Mouse (Mus musculus): Measurements from ENCODE around the gene Gm9844. TPM values are rescaled to one million over a fixed set of nuclear protein-coding genes. Genes with fewer than 3 reads are reported as not detected.
"Not testable (repeated sequence)": the region's sequence is repeated elsewhere in the genome, so short reads cannot be mapped to it uniquely, and the experiment has no call there.

Gene Gm9844
- polyA plus RNA-seq, 1 experiment from 2014 or later: 12.6 TPM

DNA sequence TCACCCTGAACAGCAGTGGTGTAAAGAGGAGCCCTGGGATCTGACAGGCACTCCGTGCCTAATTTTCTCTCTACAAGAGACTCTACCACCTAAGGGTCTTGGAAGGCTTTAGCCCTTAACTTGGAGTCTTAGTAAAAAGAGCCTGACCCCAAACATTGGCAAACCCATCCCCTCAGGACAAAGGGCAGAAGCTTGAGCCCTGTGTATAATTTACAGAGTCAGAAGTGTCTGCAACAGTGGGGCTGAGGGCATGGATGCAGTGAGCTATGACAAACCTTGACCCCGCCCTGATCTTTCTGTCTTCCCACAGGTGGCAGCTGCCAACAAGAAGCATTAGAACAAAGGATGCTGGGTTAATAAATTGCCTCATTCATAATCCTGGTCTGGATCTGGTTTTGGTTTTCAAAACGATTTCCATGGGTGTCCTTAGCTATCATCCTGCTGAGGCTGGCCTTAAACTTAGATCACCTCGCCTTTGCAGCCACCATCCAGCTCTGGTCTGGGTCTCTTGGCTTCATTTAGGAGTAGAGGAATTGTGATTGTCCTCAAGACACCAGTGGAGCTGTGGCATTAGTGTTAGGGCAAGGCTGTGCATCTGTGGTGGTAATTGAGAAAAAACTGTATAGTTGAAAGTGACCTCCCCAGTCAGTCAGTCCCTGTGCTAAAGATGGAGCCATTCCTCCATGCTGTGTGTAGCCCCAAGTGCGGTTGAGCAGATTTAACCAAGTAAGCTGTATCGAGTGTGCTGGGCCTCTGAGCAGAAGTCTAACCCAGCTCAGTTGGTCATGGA lies 27.6 kb downstream of the Gm9844 start:
- Histone ChIP-seq H3K9me3 (replicated peaks) (no peaks in the 10 kb centered on the region), H3K36me3 (peaks cover 61% of the 10 kb centered on the region), H3K27ac (ENCODE audit: poor library complexity, severe bottlenecking) (0 out of 2 replicates have a peak overlapping the region, but pooled peaks have one; percentile 20), H3K4me1 (replicated peaks) (peaks cover 27% of the 10 kb centered on the region), H3K4me2 (no peak overlapping the region), H3K27me3 (replicated peaks) (no peaks in the 10 kb centered on the region), H3K4me3 (no peak overlapping the region), H3K9ac (no peak overlapping the region)
- 84% methylated on average over 6 of the region's 6 CpGs for WGBS
- 0 out of 2 replicates have a peak, but pooled peaks have one; percentile 1 for ATAC-seq (ENCODE audit: insufficient number of reproducible peaks, low FRiP score)

DNA sequence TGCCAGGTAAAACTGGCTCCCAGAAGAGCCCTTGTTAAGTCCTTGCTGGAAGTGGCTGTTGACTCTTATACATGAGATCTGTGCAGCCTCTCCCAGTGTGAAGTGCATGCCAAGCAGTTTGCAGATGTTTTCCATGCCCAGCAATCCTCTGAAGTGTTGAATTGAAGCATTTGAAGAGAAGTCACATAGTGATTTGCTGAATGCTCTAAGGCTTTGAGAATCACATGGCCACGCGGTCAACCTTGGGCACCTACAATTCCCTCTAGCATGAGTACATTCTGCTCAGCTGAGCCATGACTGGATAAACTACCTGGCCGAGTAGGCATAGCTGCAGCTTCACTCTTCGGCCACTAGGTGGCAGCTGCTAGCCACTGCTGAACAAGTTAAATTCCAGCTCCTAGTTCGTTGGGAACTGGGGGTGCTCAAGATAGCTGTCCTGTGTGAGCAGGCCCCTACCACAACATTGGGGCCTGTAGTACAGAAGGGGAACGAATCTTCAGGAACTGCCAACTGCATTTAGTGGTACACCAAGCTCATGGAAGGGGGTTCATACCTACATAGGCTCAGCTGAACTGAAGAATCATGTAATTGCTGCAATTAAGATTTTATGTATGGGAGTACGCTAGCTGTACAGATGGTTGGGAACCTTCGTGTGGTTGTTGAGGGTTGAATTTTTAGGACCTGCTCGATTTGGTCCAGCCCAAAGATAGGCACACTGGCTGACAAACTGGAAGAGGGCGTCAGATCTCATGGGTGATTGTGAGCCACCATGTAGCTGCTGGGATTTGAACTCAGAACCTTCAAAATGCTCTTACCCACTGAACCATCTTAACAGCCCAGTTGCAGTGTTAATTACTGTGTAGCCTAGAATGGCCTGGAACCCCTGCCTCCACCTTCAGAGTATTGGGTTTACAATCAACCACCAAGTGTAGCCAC lies 28.5 kb downstream of the Gm9844 start:
- peak; percentile 48 for ATAC-seq (ENCODE audit: insufficient number of reproducible peaks, low FRiP score)
- Histone ChIP-seq H3K27me3 (replicated peaks) (no peaks in the 10 kb centered on the region), H3K4me1 (replicated peaks) (peaks cover 23% of the 10 kb centered on the region), H3K9me3 (replicated peaks) (no peaks in the 10 kb centered on the region), H3K4me2 (no peak overlapping the region), H3K27ac (ENCODE audit: poor library complexity, severe bottlenecking) (0 out of 2 replicates have a peak overlapping the region, but pooled peaks have one; percentile 20), H3K9ac (no peak overlapping the region), H3K36me3 (peaks cover 58% of the 10 kb centered on the region), H3K4me3 (no peak overlapping the region)
- 27% methylated on average over 10 of the region's 10 CpGs for WGBS

DNA sequence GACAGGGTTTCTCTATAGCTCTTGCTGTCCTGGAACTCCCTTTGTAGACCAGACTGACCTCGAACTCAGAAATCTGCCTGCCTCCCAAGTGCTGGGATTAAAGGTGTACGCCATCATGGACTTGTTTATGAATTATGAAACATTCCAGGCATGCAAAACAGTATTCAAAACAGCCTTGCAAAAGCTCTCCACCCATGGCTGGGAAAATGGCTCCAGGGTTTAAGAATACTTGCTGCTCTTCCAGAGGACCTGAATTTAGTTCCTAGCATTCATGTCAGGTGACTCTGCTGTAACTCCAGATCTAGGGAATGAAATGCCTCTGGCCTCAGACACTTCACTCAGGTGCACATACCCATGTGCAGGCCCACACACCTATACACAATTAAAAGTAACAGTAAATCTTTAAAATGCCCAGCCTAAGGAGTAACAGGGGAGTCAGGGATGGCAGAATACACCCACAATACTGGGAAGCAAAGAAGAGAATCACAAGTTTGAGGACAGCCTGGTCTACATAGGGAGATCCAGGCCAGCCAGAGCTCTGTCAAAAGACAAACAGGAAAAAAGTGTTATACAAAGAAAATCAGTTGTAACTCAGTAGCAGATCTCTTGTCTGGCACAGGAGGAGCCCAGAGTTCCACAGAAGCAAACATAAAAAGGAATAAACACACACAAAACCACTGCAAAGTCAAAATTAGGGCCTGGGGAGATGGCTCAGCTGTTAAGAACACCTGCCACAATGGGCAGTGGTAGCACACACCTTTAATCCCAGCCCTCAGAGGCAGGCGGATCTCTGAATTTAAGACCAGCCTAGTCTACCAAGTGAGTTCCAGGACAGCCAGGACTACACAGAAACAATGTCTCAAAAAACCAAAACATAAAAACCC lies 29.5 kb downstream of the Gm9844 start:
- H3K9ac ChIP-seq: no peak overlapping the region
- WGBS: 72% methylated on average over 3 of the region's 3 CpGs
- no peaks in the 10 kb centered on the region for H3K27me3 ChIP-seq (replicated peaks)
- H3K9me3 ChIP-seq (replicated peaks): no peaks in the 10 kb centered on the region
- H3K4me3 ChIP-seq: no peak overlapping the region
- H3K4me1 ChIP-seq (replicated peaks): peaks cover 13% of the 10 kb centered on the region
- H3K4me2 ChIP-seq: no peak overlapping the region
- H3K36me3 ChIP-seq: peaks cover 49% of the 10 kb centered on the region
- ATAC-seq (ENCODE audit: insufficient number of reproducible peaks, low FRiP score): no peak
- no peak overlapping the region for H3K27ac ChIP-seq (ENCODE audit: poor library complexity, severe bottlenecking)

DNA sequence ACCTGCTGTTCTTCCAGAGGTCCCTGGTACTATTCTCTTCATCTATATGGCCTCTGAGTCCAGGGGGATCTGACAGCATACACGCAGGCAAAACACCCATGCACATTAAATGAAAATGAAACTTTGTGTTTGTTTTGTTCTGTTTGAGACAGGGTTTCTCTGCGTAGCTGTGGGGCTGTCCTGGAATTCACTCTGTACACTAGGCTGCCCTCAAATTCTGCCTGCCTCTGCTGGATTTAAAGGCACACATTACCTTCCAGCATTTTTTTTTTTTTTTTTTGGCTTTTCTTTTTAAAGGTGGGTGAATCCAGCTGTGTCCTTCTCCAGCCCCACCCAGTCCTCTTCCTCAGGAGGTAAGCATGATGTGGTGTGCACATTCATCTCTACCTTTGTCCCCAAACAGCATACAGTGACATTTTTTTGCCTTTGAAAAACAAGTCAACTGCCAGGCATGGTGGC lies 30.1 kb downstream of the Gm9844 start:
- Histone ChIP-seq H3K9ac (no peak overlapping the region), H3K4me2 (no peak overlapping the region), H3K9me3 (replicated peaks) (no peaks in the 10 kb centered on the region), H3K27me3 (replicated peaks) (no peaks in the 10 kb centered on the region), H3K4me1 (replicated peaks) (peaks cover 7% of the 10 kb centered on the region), H3K36me3 (peaks cover 42% of the 10 kb centered on the region), H3K4me3 (no peak overlapping the region), H3K27ac (ENCODE audit: poor library complexity, severe bottlenecking) (no peak overlapping the region)
- 76% methylated on average over 2 of the region's 2 CpGs for WGBS
- no peak for ATAC-seq (ENCODE audit: insufficient number of reproducible peaks, low FRiP score)

DNA sequence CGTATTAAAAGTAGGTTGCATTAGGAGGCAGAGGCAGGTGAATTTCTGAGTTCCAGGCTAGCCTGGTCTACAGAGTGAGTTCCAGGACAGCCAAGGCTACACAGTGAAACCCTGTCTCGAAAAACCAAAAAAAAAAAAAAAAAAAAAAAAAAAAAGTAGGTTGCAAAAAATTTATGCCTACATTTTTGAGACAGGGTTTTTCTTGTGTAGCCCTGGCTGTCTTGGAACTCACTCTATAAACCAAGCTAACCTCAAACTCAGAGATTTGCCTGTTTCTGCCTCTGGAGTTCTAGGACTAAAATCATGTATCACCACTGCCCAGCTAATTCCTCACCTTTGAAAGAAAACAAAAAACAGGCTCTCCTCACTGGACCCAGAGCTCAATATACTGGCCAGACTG lies 33.7 kb downstream of the Gm9844 start:
- not testable (repeated sequence) for H3K27me3 ChIP-seq (replicated peaks); H3K4me3 ChIP-seq; H3K27ac ChIP-seq (ENCODE audit: poor library complexity, severe bottlenecking); H3K9ac ChIP-seq; H3K4me2 ChIP-seq; H3K4me1 ChIP-seq (replicated peaks); H3K36me3 ChIP-seq; ATAC-seq (ENCODE audit: insufficient number of reproducible peaks, low FRiP score); H3K9me3 ChIP-seq (replicated peaks)
- 85% methylated on average over 2 of the region's 2 CpGs for WGBS

GRCm38 (mm10) chr7:24896269-24896668 lies 34.3 kb downstream of the Gm9844 start:
- Histone ChIP-seq H3K27me3 (replicated peaks) (no peaks in the 10 kb centered on the region), H3K9ac (no peak overlapping the region), H3K4me2 (no peak overlapping the region), H3K4me1 (replicated peaks) (no peaks in the 10 kb centered on the region), H3K9me3 (replicated peaks) (no peaks in the 10 kb centered on the region), H3K27ac (ENCODE audit: poor library complexity, severe bottlenecking) (no peak overlapping the region), H3K4me3 (no peak overlapping the region), H3K36me3 (peaks cover 3% of the 10 kb centered on the region; the same call in 1 of the 2 replicates)
- WGBS: 88% methylated on average over 8 of the region's 8 CpGs
- no peak for ATAC-seq (ENCODE audit: insufficient number of reproducible peaks, low FRiP score)

DNA sequence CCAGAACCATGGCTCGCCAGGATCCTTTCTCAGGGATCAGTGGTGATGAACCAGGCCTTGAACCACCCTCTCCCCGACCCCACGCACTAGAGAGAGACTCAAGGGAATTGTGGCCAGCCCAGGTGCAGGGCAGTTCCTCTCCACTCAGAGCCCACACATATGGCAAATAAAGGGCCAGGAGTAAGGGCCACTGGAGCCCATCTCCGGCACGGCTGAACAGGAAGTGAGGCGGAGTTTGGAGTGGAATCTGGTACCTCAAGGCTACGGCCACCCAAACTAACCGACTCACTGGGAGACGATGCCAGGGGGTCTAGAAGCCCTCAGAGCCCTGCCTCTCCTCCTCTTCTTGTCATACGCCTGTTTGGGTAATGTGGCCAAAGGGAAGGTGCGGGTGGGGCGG lies 35.2 kb downstream of the Gm9844 start, which contains the start of gene Cd79a:
Cd79a (plus strand) TSS at position 158 of the 400 bp plus-strand sequence.
- 70% methylated on average over 12 of the region's 12 CpGs for WGBS
- no peak for ATAC-seq (ENCODE audit: insufficient number of reproducible peaks, low FRiP score)
- Histone ChIP-seq H3K4me2 (no peak within 1 kb of the TSS), H3K36me3 (no peaks in the 10 kb centered on the region), H3K4me1 (replicated peaks) (peaks cover 6% of the 10 kb centered on the region), H3K9ac (no peak within 1 kb of the TSS), H3K27me3 (replicated peaks) (no peaks in the 10 kb centered on the region), H3K27ac (ENCODE audit: poor library complexity, severe bottlenecking) (no peak within 1 kb of the TSS), H3K9me3 (replicated peaks) (no peaks in the 10 kb centered on the region), H3K4me3 (no peak within 1 kb of the TSS)

DNA sequence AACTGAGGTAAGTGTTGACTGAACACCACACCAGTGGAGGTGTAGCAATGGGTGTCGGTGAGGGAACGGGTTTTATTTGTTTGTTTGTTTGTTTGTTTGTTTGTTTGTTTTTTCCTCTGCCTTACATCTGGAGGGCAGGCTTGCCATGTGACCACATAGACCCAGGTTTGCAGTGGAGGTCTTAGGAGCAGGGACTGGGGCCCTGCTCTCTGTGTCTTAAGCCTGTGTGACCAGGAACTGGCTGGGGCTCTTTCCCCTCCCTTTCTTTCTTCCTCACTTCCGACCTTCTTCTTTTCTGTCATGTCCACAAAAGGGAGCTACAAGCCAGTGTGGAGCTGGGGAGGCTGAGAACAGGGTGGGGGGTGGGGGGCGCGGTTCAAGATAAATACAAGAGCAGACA lies 35.9 kb downstream of the Gm9844 start:
- no peak overlapping the region for H3K9ac ChIP-seq
- H3K27me3 ChIP-seq (replicated peaks): no peaks in the 10 kb centered on the region
- H3K4me1 ChIP-seq (replicated peaks): peaks cover 10% of the 10 kb centered on the region
- H3K36me3 ChIP-seq: no peaks in the 10 kb centered on the region
- H3K4me2 ChIP-seq: no peak overlapping the region
- H3K9me3 ChIP-seq (replicated peaks): no peaks in the 10 kb centered on the region
- WGBS: 68% methylated on average over 5 of the region's 5 CpGs
- H3K4me3 ChIP-seq: no peak overlapping the region
- no peak for ATAC-seq (ENCODE audit: insufficient number of reproducible peaks, low FRiP score)
- no peak overlapping the region for H3K27ac ChIP-seq (ENCODE audit: poor library complexity, severe bottlenecking)

GRCm38 (mm10) chr7:24901114-24901513 lies 39.1 kb downstream of the Gm9844 start:
- Histone ChIP-seq H3K4me3 (no peak overlapping the region), H3K4me2 (no peak overlapping the region)

GRCm38 (mm10) chr7:24901842-24902241 lies 39.8 kb downstream of the Gm9844 start:
- H3K9ac ChIP-seq: 0 out of 2 replicates have a peak overlapping the region, but pooled peaks have one; percentile 83
- H3K9me3 ChIP-seq (replicated peaks): no peaks in the 10 kb centered on the region
- ATAC-seq (ENCODE audit: insufficient number of reproducible peaks, low FRiP score): no peak
- peak overlapping the region; percentile 92 for H3K4me2 ChIP-seq
- no peaks in the 10 kb centered on the region for H3K27me3 ChIP-seq (replicated peaks)
- 41% methylated on average over 1 of the region's 1 CpGs for WGBS
- H3K27ac ChIP-seq (ENCODE audit: poor library complexity, severe bottlenecking): peak overlapping the region; percentile 89
- H3K4me3 ChIP-seq: peak overlapping the region; percentile 68
- peaks cover 33% of the 10 kb centered on the region for H3K4me1 ChIP-seq (replicated peaks)
- no peaks in the 10 kb centered on the region for H3K36me3 ChIP-seq

More at GRCm38 (mm10) chr7:24901114-24901513, 39.1 kb downstream of the Gm9844 start:
- no peak for ATAC-seq (ENCODE audit: insufficient number of reproducible peaks, low FRiP score)
- no peaks in the 10 kb centered on the region for H3K36me3 ChIP-seq
- H3K9ac ChIP-seq: no peak overlapping the region
- no peaks in the 10 kb centered on the region for H3K27me3 ChIP-seq (replicated peaks)
- peaks cover 26% of the 10 kb centered on the region for H3K4me1 ChIP-seq (replicated peaks)
- no peak overlapping the region for H3K27ac ChIP-seq (ENCODE audit: poor library complexity, severe bottlenecking)
- 68% methylated on average over 6 of the region's 6 CpGs for WGBS
- no peaks in the 10 kb centered on the region for H3K9me3 ChIP-seq (replicated peaks)
